Mouse (Mus musculus): ENCODE results near the gene Rabep1. TPM values are rescaled to one million over a fixed set of nuclear protein-coding genes. Genes with fewer than 3 reads are reported as not detected.
A peak's percentile ranks its signal among the peaks of the same experiment; 100 is the strongest.

Gene Rabep1
- 18.3 and 18.5 TPM in 2 replicates for polyA plus RNA-seq (2015; fragmentation: Nextera tagmentation; extraction: Ambion mirVana)

GRCm38 (mm10) chr11:70844559-70845456 is at the start of gene Rabep1:
Gene Rabep1 (plus strand): TSS chr11:70844778.
- under 1% methylated on average over 54 of the region's 88 CpGs for WGBS (ENCODE audit: insufficient replicate concordance)
- Histone ChIP-seq H3K27ac (ENCODE audit: low read depth) (peak within 1 kb of the TSS; percentile 84), H3K4me1 (ENCODE audit: insufficient read depth) (peaks cover 23% of the 10 kb centered on the region), H3K36me3 (replicated peaks; ENCODE audit: insufficient read depth, low read length) (no peaks in the 10 kb centered on the region), H3K27me3 (ENCODE audit: insufficient read depth, low read length) (no peaks in the 10 kb centered on the region), H3K4me2 (ENCODE audit: low read depth, low read length) (peak within 1 kb of the TSS; percentile 93), H3K4me3 (ENCODE audit: low read depth, low read length) (peak within 1 kb of the TSS; percentile 90), H3K9ac (replicated peaks) (peak within 1 kb of the TSS; percentile 85), H3K9me3 (ENCODE audit: low read length) (no peaks in the 10 kb centered on the region)
- ATAC-seq, result peak; percentile 92
- TF ChIP-seq EP300 (IDR thresholded peaks at IDR 0.05; ENCODE audit: low read depth) (no peak), CTCF (IDR thresholded peaks at IDR 0.05; ENCODE audit: low read depth) (no peak)
- peak; percentile 95 for DNase-seq

- H3K27me3 ChIP-seq (ENCODE audit: insufficient read depth, low read length), result no peaks in the 10 kb centered on the region
- no peaks in the 10 kb centered on the region for H3K36me3 ChIP-seq (replicated peaks; ENCODE audit: insufficient read depth, low read length)
- no peak overlapping the region for H3K9ac ChIP-seq (replicated peaks)
- H3K4me3 ChIP-seq (ENCODE audit: low read depth, low read length), result no peak overlapping the region
- 0 out of 2 replicates have a peak, but pooled peaks have one; percentile 12 for TF ChIP-seq CTCF (IDR thresholded peaks at IDR 0.05; ENCODE audit: low read depth)
- TF ChIP-seq EP300 (IDR thresholded peaks at IDR 0.05; ENCODE audit: low read depth), result no peak
- H3K9me3 ChIP-seq (ENCODE audit: low read length), result no peaks in the 10 kb centered on the region
- no peak for DNase-seq
- no peak overlapping the region for H3K27ac ChIP-seq (ENCODE audit: low read depth)
- 69% methylated on average over 2 of the region's 2 CpGs for WGBS (ENCODE audit: insufficient replicate concordance)
- H3K4me1 ChIP-seq (ENCODE audit: insufficient read depth), result peaks cover 15% of the 10 kb centered on the region
- ATAC-seq, result no peak
- H3K4me2 ChIP-seq (ENCODE audit: low read depth, low read length), result no peak overlapping the region
Measured at GRCm38 (mm10) chr11:70802208-70802864, 42.2 kb upstream of the Rabep1 start.

- TF ChIP-seq EP300 (IDR thresholded peaks at IDR 0.05; ENCODE audit: low read depth), result no peak
- TF ChIP-seq CTCF (IDR thresholded peaks at IDR 0.05; ENCODE audit: low read depth), result no peak
- no peaks in the 10 kb centered on the region for H3K9me3 ChIP-seq (ENCODE audit: low read length)
- DNase-seq (no peak), ATAC-seq (no peak)
- peaks cover 15% of the 10 kb centered on the region for H3K4me1 ChIP-seq (ENCODE audit: insufficient read depth)
- no peak overlapping the region for H3K27ac ChIP-seq (ENCODE audit: low read depth)
- no peaks in the 10 kb centered on the region for H3K36me3 ChIP-seq (replicated peaks; ENCODE audit: insufficient read depth, low read length)
- no peak overlapping the region for H3K4me3 ChIP-seq (ENCODE audit: low read depth, low read length)
- WGBS (ENCODE audit: insufficient replicate concordance), result 62% methylated on average over 2 of the region's 2 CpGs
- H3K27me3 ChIP-seq (ENCODE audit: insufficient read depth, low read length), result no peaks in the 10 kb centered on the region
- no peak overlapping the region for H3K9ac ChIP-seq (replicated peaks)
- no peak overlapping the region for H3K4me2 ChIP-seq (ENCODE audit: low read depth, low read length)
Measured at GRCm38 (mm10) chr11:70802865-70803261, 41.7 kb upstream of the Rabep1 start.

GRCm38 (mm10) chr11:70803711-70804200 is 40.8 kb upstream of the Rabep1 start:
- DNase-seq (no peak), ATAC-seq (no peak)
- H3K27ac ChIP-seq (ENCODE audit: low read depth), result no peak overlapping the region
- no peak overlapping the region for H3K4me2 ChIP-seq (ENCODE audit: low read depth, low read length)
- no peak overlapping the region for H3K4me3 ChIP-seq (ENCODE audit: low read depth, low read length)
- 26% methylated on average over 6 of the region's 6 CpGs for WGBS (ENCODE audit: insufficient replicate concordance)
- H3K4me1 ChIP-seq (ENCODE audit: insufficient read depth), result peaks cover 15% of the 10 kb centered on the region
- TF ChIP-seq CTCF (IDR thresholded peaks at IDR 0.05; ENCODE audit: low read depth), result no peak
- TF ChIP-seq EP300 (IDR thresholded peaks at IDR 0.05; ENCODE audit: low read depth), result no peak
- no peaks in the 10 kb centered on the region for H3K36me3 ChIP-seq (replicated peaks; ENCODE audit: insufficient read depth, low read length)
- H3K27me3 ChIP-seq (ENCODE audit: insufficient read depth, low read length), result no peaks in the 10 kb centered on the region
- no peak overlapping the region for H3K9ac ChIP-seq (replicated peaks)
- no peaks in the 10 kb centered on the region for H3K9me3 ChIP-seq (ENCODE audit: low read length)

GRCm38 (mm10) chr11:70804395-70804794 is 40.2 kb upstream of the Rabep1 start:
- no peak for ATAC-seq
- H3K36me3 ChIP-seq (replicated peaks; ENCODE audit: insufficient read depth, low read length), result no peaks in the 10 kb centered on the region
- H3K27me3 ChIP-seq (ENCODE audit: insufficient read depth, low read length), result no peaks in the 10 kb centered on the region
- no peaks in the 10 kb centered on the region for H3K9me3 ChIP-seq (ENCODE audit: low read length)
- no peak for DNase-seq
- H3K4me1 ChIP-seq (ENCODE audit: insufficient read depth), result peaks cover 15% of the 10 kb centered on the region
- peak overlapping the region; percentile 62; the same call in 1 of the 2 replicates for H3K27ac ChIP-seq (ENCODE audit: low read depth)
- H3K4me2 ChIP-seq (ENCODE audit: low read depth, low read length), result no peak overlapping the region
- TF ChIP-seq EP300 (IDR thresholded peaks at IDR 0.05; ENCODE audit: low read depth) (no peak), CTCF (IDR thresholded peaks at IDR 0.05; ENCODE audit: low read depth) (no peak)
- 63% methylated on average over 3 of the region's 3 CpGs for WGBS (ENCODE audit: insufficient replicate concordance)
- no peak overlapping the region for H3K4me3 ChIP-seq (ENCODE audit: low read depth, low read length)
- no peak overlapping the region for H3K9ac ChIP-seq (replicated peaks)

GRCm38 (mm10) chr11:70805641-70806175 is 38.9 kb upstream of the Rabep1 start:
- no peak for ATAC-seq
- H3K36me3 ChIP-seq (replicated peaks; ENCODE audit: insufficient read depth, low read length), result no peaks in the 10 kb centered on the region
- H3K9me3 ChIP-seq (ENCODE audit: low read length), result no peaks in the 10 kb centered on the region
- TF ChIP-seq CTCF (IDR thresholded peaks at IDR 0.05; ENCODE audit: low read depth) (no peak), EP300 (IDR thresholded peaks at IDR 0.05; ENCODE audit: low read depth) (no peak)
- no peaks in the 10 kb centered on the region for H3K27me3 ChIP-seq (ENCODE audit: insufficient read depth, low read length)
- H3K4me2 ChIP-seq (ENCODE audit: low read depth, low read length), result peak overlapping the region; percentile 40
- no peak for DNase-seq
- H3K9ac ChIP-seq (replicated peaks), result no peak overlapping the region
- H3K4me1 ChIP-seq (ENCODE audit: insufficient read depth), result peaks cover 15% of the 10 kb centered on the region
- 53% methylated on average over 5 of the region's 8 CpGs for WGBS (ENCODE audit: insufficient replicate concordance)
- no peak overlapping the region for H3K4me3 ChIP-seq (ENCODE audit: low read depth, low read length)
- peak overlapping the region; percentile 62 for H3K27ac ChIP-seq (ENCODE audit: low read depth)
